Mouse (Mus musculus): ENCODE measurements around the gene Qdpr. TPM values are rescaled to one million over a fixed set of nuclear protein-coding genes. Genes with fewer than 3 reads are reported as not detected.
A peak's percentile ranks its signal among the peaks of the same experiment; 100 is the strongest.

The Qdpr gene
- polyA plus RNA-seq (2015; fragmentation: Nextera tagmentation; extraction: Ambion mirVana) = 297 and 318 TPM in 2 replicates

DNA sequence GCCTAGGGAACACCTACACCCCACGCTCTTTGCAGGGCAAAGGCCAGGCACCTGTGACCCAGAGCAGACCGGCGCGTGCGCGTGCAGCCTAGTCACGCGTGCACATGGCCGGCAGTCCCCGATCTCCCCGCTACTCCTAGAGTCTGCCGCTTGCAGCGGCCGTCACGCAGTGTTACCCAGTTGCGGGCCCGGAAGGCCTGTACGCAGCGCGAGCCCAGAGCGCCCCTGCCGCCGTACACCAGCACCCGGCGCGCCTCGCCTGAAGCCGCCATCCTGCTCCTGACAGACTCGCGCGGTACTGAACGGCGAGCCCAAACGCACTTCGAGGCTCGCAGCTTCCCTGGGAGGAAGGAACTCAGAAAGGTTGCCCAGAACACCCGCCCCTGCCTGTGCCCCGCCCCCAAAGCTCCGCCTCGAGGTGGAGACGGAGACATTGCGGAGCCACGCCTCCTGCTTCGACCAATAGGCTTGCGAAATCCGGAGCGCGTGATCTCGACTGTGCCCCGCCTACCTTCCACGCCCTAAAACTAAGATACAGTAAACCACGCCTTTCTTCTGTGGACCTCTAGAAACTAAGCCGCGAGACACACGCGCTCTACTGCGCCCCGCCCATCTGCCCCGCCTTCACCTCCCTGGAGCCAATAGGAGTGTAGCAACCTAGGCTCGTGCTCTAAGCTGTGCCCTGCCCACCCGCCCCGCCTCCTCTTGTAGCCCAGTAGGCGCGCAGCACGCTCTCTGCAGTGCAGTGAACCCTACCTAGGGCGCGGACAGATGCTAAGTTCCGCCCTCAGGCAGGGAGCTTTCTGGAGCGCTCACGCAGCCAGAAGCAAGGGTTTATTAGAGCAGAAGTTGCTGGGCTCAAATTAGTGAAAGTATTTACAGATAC lies at the start of gene Qdpr:
Qdpr (minus strand) TSS at position 406 of the 886 bp plus-strand sequence.
- peak; percentile 99 for ATAC-seq (replicated peaks; ENCODE audit: low FRiP score, low read depth)
- Histone ChIP-seq H3K4me3 (replicated peaks; ENCODE audit: low read depth, low read length) (peak within 1 kb of the TSS; percentile 65), H3K9ac (ENCODE audit: low read depth, low read length) (peak within 1 kb of the TSS; percentile 77), H3K36me3 (ENCODE audit: insufficient read depth, low read length) (no peaks in the 10 kb centered on the region), H3K4me1 (replicated peaks; ENCODE audit: insufficient read depth, low read length) (peaks cover 10% of the 10 kb centered on the region; the same call in 1 of the 2 replicates), H3K27ac (peak within 1 kb of the TSS; percentile 90), H3K9me3 (replicated peaks; ENCODE audit: low read length) (no peaks in the 10 kb centered on the region), H3K4me2 (ENCODE audit: low read length) (peak within 1 kb of the TSS; percentile 78), H3K27me3 (ENCODE audit: insufficient read depth, low read length) (no peaks in the 10 kb centered on the region)
- TF ChIP-seq CTCF (IDR thresholded peaks at IDR 0.05; ENCODE audit: low read depth) = peak; percentile 22; the same call in 1 of the 2 replicates
- WGBS = under 1% methylated on average over 70 of the region's 70 CpGs
- peak; percentile 100 for DNase-seq (ENCODE audit: low spot score)

DNA sequence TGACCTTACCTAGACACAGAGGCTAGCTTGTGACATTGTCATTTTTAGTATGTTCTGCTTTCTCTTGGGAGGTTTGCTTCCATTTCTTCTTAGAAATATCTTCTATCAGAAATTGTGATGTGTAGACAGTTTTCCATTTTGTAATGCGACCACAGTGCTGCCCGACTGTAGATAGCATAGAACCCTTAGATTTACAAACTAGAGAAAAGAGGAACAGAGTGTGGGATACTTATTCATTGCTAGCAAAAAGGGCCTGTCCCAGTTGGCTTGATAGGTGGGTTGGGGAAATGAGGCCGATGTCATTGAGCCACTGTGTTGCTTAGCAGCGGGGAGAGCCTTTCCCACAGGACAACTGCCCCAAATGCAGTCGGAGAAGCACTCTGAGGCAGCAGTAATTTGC lies 47.5 kb upstream of the Qdpr start:
- 90% methylated on average over 5 of the region's 5 CpGs for WGBS
- Histone ChIP-seq H3K9ac (ENCODE audit: low read depth, low read length) (no peak overlapping the region), H3K27me3 (ENCODE audit: insufficient read depth, low read length) (no peaks in the 10 kb centered on the region), H3K4me1 (replicated peaks; ENCODE audit: insufficient read depth, low read length) (no peaks in the 10 kb centered on the region), H3K4me2 (ENCODE audit: low read length) (no peak overlapping the region), H3K27ac (no peak overlapping the region), H3K9me3 (replicated peaks; ENCODE audit: low read length) (no peaks in the 10 kb centered on the region), H3K36me3 (ENCODE audit: insufficient read depth, low read length) (peaks cover 25% of the 10 kb centered on the region), H3K4me3 (replicated peaks; ENCODE audit: low read depth, low read length) (no peak overlapping the region)
- no peak for TF ChIP-seq CTCF (IDR thresholded peaks at IDR 0.05; ENCODE audit: low read depth)
- no peak for DNase-seq (ENCODE audit: low spot score)
- ATAC-seq (replicated peaks; ENCODE audit: low FRiP score, low read depth) = no peak

DNA sequence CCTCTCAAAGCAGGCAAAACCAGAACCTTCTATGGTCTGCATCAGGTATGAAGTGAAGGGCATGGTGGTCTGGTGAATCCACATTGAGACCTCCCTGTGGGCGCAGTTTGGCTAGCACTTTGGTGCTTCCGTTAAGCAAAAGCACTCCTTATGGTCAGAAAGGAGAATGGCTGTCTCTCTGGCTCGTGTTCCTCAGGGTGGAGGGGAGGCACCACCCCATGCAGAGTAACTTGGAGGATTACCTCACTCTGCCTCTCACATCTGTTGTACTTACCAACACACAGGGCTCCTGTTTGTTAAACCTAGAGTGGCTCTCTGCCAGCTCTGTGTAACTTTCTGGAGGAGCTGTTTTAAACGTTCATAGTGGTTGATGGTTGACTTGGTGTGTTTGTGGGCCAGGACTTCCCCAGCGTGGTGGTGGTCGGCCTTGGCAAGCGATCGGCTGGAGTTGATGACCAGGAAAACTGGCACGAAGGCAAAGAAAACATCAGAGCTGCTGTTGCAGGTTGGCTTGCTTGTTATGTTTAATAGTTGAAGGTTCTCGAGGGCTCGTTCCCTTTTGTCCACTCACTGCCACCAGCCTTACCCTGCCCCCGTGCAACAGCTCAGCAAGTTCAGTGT lies 47.0 kb upstream of the Qdpr start:
- Histone ChIP-seq H3K27me3 (ENCODE audit: insufficient read depth, low read length) (no peaks in the 10 kb centered on the region), H3K4me2 (ENCODE audit: low read length) (no peak overlapping the region), H3K4me3 (replicated peaks; ENCODE audit: low read depth, low read length) (no peak overlapping the region), H3K36me3 (ENCODE audit: insufficient read depth, low read length) (peaks cover 19% of the 10 kb centered on the region), H3K9ac (ENCODE audit: low read depth, low read length) (no peak overlapping the region), H3K27ac (no peak overlapping the region), H3K4me1 (replicated peaks; ENCODE audit: insufficient read depth, low read length) (no peaks in the 10 kb centered on the region), H3K9me3 (replicated peaks; ENCODE audit: low read length) (no peaks in the 10 kb centered on the region)
- TF ChIP-seq CTCF (IDR thresholded peaks at IDR 0.05; ENCODE audit: low read depth) = no peak
- no peak for DNase-seq (ENCODE audit: low spot score)
- no peak for ATAC-seq (replicated peaks; ENCODE audit: low FRiP score, low read depth)
- 81% methylated on average over 12 of the region's 12 CpGs for WGBS

DNA sequence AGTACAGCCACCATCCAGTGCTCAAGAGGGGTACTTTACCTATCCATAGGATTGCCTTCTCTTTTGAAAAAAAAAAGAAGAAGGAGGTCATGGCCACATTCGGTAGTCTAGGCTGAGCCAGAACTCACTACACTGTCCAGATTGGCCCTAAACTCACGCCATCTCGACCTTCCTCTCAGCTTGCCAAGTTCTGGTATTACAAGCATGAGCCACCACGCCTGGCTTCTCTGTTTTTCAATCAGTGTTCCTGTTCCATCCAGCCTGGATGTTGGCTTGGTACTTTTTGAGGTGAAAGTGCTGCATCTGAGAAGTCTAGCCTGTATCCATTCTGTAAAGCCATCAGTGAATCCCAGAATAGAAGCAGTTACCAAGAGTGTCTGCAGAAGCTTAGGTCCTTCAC lies 46.4 kb upstream of the Qdpr start:
- no peak overlapping the region for H3K4me2 ChIP-seq (ENCODE audit: low read length)
- no peak overlapping the region for H3K27ac ChIP-seq
- peaks cover 18% of the 10 kb centered on the region for H3K36me3 ChIP-seq (ENCODE audit: insufficient read depth, low read length)
- no peak overlapping the region for H3K4me3 ChIP-seq (replicated peaks; ENCODE audit: low read depth, low read length)
- no peak for TF ChIP-seq CTCF (IDR thresholded peaks at IDR 0.05; ENCODE audit: low read depth)
- ATAC-seq (replicated peaks; ENCODE audit: low FRiP score, low read depth) (no peak), DNase-seq (ENCODE audit: low spot score) (no peak)
- H3K9ac ChIP-seq (ENCODE audit: low read depth, low read length) = no peak overlapping the region
- H3K4me1 ChIP-seq (replicated peaks; ENCODE audit: insufficient read depth, low read length) = no peaks in the 10 kb centered on the region
- H3K27me3 ChIP-seq (ENCODE audit: insufficient read depth, low read length) = no peaks in the 10 kb centered on the region
- WGBS = 87% methylated on average over 4 of the region's 4 CpGs
- H3K9me3 ChIP-seq (replicated peaks; ENCODE audit: low read length) = no peaks in the 10 kb centered on the region

DNA sequence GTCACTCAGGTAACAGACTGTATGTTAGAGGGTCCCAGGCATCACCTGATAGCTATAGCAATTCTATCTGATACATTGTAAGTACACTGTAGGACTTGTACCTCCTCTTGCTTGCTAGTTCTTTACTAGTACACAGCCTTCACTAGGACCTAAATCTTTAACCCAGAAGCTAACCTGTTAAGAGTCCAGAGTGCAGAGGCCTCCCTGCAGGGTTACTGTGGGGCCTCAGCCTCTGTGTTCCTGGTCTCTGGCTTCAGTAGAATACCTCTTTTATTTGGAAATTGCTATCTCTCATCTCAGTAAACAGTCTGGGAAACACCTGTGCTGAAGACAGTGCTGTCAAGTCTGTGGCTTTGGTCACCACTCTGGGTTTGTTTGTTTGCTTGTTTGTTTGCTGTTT lies 46.0 kb upstream of the Qdpr start:
- no peaks in the 10 kb centered on the region for H3K4me1 ChIP-seq (replicated peaks; ENCODE audit: insufficient read depth, low read length)
- no peak overlapping the region for H3K27ac ChIP-seq
- no peaks in the 10 kb centered on the region for H3K9me3 ChIP-seq (replicated peaks; ENCODE audit: low read length)
- ATAC-seq (replicated peaks; ENCODE audit: low FRiP score, low read depth) = no peak
- no peak for TF ChIP-seq CTCF (IDR thresholded peaks at IDR 0.05; ENCODE audit: low read depth)
- H3K4me3 ChIP-seq (replicated peaks; ENCODE audit: low read depth, low read length) = no peak overlapping the region
- no peak overlapping the region for H3K4me2 ChIP-seq (ENCODE audit: low read length)
- H3K27me3 ChIP-seq (ENCODE audit: insufficient read depth, low read length) = no peaks in the 10 kb centered on the region
- DNase-seq (ENCODE audit: low spot score) = no peak
- H3K9ac ChIP-seq (ENCODE audit: low read depth, low read length) = no peak overlapping the region
- peaks cover 15% of the 10 kb centered on the region for H3K36me3 ChIP-seq (ENCODE audit: insufficient read depth, low read length)

DNA sequence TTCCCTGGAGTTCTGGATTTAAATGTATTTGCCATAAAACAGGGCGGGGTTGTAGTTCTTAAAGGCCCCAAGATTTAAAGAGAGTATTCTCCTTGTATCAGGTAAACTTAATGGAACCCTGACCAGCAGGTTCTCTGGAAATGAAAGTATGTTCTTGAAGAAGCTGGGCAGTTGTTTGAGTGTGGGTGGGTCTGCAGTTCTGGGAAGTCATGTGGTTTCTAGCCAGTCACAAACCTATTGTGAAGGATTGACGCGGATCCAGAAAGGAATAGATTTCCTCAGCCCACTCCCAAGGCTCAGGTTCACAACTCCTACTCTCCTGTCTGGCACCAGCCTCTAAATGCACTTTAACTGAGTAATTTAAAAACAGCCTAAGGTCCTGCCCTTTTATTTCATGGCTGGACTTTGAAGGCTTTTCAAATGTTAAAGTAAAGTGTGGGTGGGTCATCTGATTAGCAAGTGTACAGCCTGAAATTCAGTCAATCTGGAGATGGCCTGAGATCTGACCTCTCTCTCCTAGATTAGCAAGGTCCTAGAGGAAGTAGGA lies 45.5 kb upstream of the Qdpr start:
- H3K4me1 ChIP-seq (replicated peaks; ENCODE audit: insufficient read depth, low read length) = no peaks in the 10 kb centered on the region
- no peak overlapping the region for H3K4me3 ChIP-seq (replicated peaks; ENCODE audit: low read depth, low read length)
- no peak overlapping the region for H3K27ac ChIP-seq
- no peaks in the 10 kb centered on the region for H3K9me3 ChIP-seq (replicated peaks; ENCODE audit: low read length)
- ATAC-seq (replicated peaks; ENCODE audit: low FRiP score, low read depth) = no peak
- H3K27me3 ChIP-seq (ENCODE audit: insufficient read depth, low read length) = no peaks in the 10 kb centered on the region
- DNase-seq (ENCODE audit: low spot score) = no peak
- TF ChIP-seq CTCF (IDR thresholded peaks at IDR 0.05; ENCODE audit: low read depth) = no peak
- H3K4me2 ChIP-seq (ENCODE audit: low read length) = no peak overlapping the region
- H3K9ac ChIP-seq (ENCODE audit: low read depth, low read length) = no peak overlapping the region
- 81% methylated on average over 3 of the region's 3 CpGs for WGBS
- peaks cover 12% of the 10 kb centered on the region for H3K36me3 ChIP-seq (ENCODE audit: insufficient read depth, low read length)
